Mouse (Mus musculus) adrenal gland (tissue): ENCODE results near the gene Prdm5.

Experiments
- intact Hi-C: fragments of 180-260 bp; cut with DNase I; formaldehyde crosslinking; loops from one replicate; pipeline ENCODE4 v1.15.1; 2025
- long read RNA-seq, 2 experiments: library from polyadenylated mRNA; unstranded; transcript quantifications; one replicate each; pipeline ENCODE4 v2.0.0; 2020; ENCODE audit warnings: borderline replicate concordance in 1 of 2; ENCODE audit not compliant: insufficient replicate concordance in 1 of 2

Prdm5 gene
- long read RNA-seq, experiment 1, partial matches to known transcripts: 1 of 9 reads
- long read RNA-seq, experiment 1, other reads (novel, unspliced or antisense): 3 of 9 reads
- long read RNA-seq, experiment 2, partial matches to known transcripts: 1 of 14 reads
- long read RNA-seq, experiment 2, other reads (novel, unspliced or antisense): 6 of 14 reads

DNA sequence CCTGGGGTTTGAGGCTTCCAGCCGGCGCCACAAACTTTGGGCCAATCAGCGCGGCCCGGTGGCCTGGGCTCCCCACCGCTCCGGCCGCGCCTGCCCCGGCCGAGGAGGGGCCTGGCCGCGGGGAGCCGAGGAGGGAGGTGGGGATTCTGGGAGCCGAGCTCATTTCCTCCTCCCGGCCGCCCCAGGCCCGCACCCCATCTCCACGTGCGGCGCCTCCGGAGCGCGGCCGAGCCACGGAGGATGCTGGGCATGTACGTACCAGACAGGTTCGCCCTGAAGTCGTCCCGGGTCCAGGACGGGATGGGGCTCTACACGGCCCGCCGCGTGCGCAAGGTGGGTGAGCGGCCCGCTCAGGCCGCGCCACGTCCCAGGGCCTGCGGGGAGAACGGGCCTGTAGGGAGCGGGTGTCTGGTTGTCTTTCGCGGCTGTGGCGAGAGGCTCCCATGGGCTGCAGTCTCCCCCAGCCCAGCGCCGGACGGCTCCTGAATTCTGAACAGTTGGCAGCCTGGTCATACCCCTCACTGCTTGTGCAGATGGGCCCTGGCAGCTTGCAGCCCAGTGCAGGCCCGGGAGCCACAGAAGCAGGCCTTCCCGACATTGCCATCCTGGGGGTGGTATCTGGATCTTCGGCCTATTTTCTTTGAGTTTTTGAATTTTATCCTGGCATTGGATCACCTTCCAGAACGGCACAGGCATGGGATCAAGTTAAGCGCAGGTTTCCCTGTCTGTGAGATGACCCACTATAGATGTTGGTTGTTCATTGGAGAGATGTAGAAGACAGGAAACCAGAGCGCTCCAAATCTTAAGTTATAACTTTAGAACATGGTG is at the start of gene Prdm5:
TSS of gene Prdm5 (plus strand) at position 128 of the 828 bp plus-strand sequence.
- intact Hi-C loops: no loop called here

DNA sequence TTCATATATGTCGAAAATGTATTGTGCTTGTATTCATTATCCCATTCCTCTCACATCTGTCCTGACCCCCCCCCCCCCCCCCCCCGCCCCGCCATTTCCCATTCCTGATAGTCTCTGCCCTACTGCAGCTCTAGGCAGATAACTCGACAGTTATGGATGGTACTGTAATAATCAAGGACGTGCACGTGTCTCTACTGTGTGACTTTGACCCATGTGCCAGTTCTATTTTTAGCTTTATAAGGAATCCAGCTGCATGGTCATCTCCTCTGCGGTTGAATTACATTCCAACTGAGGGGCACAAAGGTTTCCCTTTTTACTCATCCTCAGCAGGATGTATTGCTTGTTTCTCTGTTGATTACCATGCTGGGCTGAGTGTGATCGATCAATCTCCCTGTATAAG is 39.3 kb upstream of the Prdm5 start:
- intact Hi-C loops: no loop called here

DNA sequence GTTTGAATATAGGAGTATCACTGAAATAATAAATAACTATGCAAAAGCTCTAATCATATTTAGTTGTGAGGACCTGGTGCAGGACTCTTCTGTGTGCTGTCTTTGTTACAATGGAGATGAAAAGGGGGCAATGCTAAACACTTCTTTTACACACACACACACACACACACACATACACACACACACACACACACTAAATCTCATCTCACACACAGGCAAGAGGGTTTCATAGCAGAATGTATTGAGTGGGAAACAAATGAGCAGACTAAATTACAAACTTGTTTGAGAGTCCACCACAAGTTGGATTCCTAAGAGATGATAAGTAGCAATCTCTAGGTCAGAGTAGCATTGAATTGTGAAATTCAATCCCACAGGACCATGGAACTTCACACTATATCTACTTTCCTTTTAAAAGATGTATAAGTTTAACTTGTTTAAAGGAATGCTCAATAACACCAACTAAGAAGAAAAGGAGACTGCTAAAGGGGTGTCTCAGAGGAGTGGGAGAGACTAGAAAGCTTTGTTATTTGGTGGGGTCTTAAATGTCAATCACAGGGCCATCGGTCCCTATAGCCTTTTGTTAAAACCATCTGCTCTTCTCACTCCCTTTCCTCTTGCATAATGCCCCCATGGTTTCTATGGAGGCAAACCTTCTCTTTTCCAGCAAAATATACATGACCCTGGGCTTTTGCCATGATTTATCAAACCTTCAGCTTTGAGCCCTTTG is 35.5 kb upstream of the Prdm5 start:
- intact Hi-C loops: no loop called here

DNA sequence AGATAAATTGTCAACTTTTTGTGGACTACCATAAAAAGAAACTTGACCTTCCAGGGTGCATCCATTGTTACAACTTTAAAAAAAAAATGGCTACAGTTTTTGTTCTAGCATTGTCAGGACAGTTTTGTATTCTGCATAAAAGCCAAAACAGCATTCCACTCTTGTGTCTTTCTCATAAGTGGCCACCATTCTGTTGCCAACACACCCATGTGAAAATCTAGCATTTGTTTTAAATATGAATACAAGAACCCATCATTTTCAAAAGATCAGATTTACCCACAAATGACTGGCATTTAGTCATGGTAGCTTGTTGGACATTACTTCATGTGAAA is 35.0 kb upstream of the Prdm5 start:
- intact Hi-C loops: no loop called here

DNA sequence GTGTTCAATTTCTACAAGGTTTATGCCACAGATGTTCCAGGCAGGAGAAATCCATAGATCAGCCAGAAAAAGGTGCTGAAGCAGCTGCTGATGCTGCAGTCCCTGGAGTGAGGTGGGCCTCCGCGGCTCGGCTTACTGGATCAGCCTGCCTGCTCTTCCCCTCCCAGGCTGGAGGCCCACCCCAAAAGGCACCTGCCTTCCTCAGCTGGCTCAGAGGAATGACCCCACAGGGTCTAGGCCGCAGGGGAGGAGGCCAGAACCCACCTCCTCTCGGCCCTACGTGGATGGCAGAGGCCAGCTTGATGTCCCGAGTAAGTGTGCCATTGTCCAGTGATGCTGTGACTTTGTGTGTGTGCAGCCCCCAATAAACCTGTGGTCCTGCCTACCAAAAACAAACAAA is 20.6 kb upstream of the Prdm5 start:
- intact Hi-C loops: no loop called here

DNA sequence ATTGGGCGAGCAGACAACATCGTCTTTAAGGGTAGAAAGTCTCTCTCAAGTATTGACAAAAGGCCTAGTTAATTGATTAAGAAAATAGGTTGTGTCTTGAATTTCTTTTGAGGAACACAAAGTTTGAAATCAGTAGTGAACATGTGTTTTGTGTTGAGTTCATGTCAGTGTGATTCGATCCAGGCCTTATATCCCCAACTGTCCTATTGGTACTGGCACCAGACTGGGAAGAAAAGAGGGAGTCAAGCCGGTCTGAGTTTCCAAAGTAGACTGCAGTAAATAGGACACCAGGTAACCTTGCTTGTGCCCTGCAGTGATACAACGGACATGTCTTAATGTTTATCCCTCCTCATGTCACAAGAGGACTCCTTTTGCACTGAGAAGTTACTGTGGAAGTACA is 19.6 kb upstream of the Prdm5 start:
- intact Hi-C loops: no loop called here

DNA sequence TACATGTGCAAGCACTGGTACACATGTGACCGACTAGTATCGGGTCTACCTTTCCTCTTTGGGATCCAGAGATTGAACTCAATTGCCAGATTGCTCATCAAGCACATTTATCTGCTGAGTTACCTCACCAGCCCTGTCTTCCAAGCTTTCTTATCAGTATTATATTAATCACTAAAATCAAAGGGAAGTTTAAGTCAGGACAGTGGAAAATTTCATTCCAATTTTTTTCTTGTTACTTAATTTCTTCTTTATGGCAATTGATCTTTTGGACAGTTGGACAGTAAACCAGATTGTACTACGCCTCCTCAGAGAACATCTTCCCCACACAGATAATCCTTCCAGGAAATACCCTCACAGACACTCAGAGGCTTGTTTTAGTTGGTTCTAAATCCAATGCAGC is 18.7 kb upstream of the Prdm5 start:
- intact Hi-C loops: no loop called here

DNA sequence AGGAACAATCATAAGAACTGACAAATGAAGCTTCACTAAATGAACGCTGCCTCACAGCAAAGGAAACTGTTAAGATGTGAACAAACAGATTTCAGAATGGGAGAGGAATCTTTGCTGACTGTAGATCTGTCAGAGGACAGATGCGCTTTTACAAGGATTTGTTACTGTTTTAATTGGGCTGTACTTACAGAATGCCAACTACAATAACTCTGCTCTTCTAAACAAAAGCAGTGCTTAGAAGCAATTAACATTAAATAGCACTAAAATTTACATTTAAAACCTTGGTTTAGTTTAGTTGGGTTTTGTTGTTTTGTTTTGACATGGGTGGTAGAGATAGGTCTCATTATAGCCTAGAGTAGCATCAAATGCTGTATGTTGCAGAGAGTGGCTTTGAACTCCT is 14.3 kb upstream of the Prdm5 start:
- intact Hi-C loops: no loop called here

DNA sequence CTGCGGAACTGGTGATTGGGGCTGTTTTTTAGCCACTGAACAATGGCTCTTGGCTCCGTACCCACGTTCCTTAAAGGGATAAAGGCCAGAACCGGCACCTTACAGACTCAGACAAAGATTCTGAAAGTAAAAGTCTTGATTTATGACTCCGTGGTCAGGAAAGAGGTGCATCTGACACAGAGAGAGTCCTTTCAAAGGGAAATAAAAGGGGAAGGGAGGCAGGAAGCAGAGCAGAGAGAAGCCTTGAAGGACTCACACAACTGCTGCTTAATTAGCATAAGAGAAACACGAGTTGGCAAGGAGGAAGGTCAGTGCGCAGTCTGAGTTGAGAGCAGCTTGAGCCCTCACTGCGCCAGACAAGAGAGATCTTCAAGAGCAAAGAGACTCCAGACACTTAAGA is 13.7 kb upstream of the Prdm5 start:
- intact Hi-C loops: no loop called here

DNA sequence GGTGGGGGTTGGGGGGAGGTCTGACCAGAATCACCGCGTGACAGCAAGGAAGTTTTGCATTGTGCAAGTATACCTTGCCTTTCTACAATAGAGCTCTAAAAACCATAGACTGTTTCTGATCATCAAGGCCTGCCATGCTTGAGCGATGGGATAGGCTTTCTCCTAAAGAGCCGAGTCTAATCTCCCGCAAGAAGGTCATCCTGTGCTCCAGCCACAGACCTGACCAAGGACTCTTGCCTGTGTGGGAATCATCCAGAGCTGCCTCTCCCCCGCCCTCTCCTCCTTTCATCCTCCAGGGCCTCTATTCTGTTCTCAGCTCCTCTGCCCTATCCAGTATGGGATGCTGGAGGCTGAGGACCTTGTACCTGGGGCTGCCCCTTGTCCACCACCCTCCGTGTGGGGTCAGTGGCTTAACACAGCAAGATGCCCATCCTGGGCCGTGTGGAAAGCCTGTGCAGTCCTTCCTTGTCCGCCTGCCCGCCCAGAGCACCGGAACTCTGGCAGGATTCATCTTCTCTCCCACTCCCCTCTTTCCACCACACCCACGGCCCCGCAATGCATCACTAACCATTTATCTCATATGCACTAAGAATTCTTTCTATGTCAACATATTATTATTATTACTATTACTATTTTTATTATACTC is 12.9 kb upstream of the Prdm5 start:
- intact Hi-C loops: no loop called here

DNA sequence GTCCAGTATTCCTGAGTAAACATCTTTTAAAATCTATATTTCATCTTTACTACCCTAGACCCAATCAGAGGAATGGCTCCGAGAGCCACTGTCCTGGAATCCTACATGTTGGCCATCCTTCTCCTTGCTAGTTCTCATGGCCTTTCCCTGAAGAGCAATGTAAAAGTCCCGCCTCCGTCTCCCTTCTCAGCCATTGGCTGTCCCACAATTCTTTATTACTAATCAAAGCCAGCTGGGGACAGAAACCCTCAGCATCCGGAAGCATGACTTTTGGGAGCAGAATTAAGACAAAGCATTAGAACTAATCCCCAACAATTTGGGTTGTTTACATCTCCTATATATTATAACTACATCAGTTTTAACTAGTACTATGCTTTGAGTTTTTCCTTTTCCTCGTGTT is 10.9 kb upstream of the Prdm5 start:
- intact Hi-C loops: no loop called here

DNA sequence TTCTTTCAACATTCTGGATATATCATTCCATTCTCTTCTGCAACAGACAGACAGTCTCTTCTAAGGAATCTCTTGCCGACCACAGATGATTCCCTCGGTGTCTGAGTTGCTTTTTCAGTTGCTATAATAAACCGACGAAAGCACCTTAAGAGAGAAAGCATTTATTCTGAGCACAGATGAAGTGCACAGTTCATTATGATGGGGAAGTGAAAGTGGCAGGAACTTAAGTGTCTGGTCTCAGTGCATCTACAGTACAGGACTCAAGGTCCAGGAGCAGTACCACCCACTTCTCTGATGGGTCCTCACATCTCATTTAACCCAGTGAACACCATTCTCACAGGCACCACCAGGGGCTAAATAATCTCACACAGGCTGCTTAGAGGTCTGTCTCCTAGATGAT is 5.2 kb upstream of the Prdm5 start:
- intact Hi-C loops: no loop called here

DNA sequence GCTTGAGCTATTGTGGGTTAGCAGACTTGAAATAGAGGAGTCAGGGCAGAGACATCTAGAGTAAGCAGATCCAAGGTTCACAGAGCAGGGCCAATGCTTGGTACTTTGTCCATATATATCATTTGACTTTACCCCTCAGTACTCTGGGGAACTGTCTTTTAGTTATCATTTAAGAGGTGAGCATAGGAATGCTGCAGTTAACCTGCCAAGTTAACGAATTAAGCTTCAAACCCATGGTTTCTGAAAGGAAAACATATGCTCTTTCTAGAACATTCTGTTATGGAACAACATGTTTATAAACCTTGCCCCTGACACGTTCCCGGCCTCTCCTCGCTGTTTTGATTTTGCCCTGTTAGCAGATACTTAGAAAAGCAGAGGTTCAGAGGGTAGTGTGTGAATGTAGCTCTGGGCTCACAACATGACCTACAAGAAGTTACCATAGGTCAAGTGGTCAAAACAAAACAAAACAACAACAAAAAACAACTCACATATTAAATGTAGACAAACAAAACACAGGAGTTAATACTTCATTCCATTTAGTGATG is 973 bp downstream of the Prdm5 start:
- intact Hi-C loops: no loop called here

DNA sequence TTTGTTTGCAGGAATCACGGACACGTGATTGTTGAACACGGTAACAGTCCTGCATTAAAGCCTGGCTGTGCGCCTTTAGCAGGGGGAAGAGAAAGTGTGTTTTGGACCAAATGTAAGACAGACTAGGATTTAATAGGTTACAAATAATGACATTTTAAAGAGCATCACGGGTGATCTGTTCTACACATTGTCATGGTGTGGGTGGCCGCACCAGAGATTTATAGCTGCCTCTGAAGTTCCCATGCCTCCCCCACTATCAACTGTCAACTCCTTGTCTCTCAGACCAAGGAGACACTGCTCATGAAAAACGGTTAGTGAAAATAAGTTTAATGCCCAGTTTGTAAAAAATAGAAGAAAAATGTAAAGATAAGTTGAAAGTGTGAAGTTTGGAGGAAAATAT is 2.7 kb downstream of the Prdm5 start:
- intact Hi-C loops: no loop called here

DNA sequence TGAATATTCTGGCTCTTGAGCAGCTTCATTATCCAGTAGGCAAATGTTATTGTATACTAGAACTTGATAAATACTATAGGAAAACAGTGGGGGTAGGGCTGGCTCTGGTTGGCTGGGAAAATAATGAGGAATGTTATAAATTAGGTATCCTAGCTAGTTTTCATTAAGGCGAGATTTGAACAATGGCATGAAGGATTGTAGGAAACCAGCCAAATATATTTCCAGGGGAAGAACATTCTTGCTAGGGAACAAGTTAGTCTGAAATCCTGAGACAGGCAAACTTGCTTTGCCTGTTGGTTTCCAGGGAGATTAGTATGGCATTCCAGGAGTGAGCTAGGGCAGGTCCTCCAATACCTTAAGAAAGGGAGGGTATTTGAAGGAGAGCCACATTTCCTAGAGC is 4.9 kb downstream of the Prdm5 start:
- intact Hi-C loops: no loop called here

DNA sequence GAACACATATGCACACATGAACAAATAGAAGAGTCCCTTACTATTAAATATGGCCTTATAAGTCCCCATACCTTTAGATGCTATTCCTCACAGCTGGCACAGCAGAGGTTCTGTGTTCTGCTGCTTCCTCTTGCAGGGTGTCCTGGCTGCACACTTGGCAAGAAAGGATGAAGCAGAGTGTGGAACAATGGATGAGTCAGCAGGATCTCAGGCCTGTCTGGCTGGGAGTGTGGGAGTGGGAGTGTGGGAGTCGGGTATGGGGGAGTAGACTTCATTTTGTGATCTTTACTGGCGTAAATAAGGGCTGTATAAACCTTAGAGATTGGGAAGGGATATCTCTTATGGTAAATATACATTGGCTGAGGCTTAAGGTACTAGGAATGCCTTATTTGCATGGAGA is 14.1 kb downstream of the Prdm5 start:
- intact Hi-C loops: no loop called here

DNA sequence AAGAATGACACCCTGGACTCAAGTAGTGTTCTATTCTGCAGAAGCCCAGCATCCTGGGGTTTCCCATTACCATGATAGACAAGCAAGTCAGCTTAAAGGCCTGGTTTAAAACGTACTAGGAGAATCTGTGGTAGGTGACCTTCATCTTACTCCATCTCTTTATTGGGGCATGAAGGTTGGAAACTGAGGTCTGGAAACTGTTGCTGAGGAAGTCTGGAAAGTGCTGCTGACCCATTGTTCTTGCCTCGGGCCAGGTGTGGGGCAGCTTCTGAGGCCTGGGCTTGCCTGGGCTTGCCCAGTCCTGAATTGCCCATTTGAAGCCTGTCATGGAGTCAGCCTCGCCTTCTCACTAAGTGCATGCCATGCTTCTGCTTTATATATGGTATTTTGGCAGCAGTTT is 17.8 kb downstream of the Prdm5 start:
- intact Hi-C loops: no loop called here

DNA sequence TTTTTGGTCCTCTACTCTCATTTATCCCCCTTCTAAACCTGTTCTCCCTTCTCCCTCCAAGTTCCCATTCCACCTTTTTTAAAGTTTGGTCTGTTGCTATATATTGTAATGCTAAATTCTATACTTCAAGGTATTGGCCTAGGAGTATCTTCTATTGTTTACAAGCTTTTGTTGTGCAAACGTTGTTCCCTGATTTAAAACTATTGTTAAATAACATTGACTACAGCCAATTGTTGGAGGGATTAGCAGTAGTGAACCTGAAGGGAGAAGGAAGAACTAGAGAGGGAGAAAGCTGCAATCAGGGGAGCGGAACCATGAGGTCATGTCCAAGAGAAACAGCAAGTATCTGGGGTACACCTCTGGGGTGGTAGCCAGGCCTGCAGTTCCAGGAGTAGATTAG is 18.5 kb downstream of the Prdm5 start:
- intact Hi-C loops: no loop called here

DNA sequence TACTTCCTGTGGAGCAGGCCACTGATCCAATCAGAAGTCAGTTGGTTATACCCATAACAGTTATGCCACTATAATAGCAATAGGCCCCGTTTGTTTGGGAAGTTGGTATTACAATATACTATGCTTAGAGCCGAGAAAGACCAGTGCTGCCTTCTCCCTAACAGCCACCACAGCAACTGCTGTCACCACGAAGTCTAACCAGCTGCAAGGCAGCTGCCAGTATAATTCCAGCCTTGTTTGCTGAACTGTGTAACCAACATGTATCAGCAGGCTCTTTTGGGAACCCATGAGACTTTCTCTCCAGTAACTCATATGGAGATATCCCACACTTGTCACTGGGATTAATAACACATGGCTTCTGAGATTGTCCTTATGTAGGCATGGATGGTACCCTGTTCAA is 19.6 kb downstream of the Prdm5 start:
- intact Hi-C loops: no loop called here

DNA sequence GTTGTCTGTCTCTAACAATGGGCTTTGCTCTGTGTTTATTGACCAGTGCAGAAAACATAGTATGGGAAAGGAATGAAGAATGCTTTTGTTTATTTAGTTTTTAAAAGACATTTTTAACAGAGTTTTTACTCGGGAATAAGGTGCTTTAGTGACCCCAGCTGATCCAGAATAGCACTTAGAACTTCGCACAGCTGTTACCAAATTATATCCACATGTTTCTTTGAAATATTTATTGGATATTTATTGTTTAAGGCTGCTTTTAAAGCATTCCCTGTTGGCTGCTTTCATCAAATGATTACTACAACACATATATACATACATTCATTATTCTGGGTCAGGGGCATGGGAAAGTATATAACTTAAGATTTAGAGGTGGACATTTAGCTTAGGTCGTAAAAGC is 32.9 kb downstream of the Prdm5 start:
- intact Hi-C loops: no loop called here

DNA sequence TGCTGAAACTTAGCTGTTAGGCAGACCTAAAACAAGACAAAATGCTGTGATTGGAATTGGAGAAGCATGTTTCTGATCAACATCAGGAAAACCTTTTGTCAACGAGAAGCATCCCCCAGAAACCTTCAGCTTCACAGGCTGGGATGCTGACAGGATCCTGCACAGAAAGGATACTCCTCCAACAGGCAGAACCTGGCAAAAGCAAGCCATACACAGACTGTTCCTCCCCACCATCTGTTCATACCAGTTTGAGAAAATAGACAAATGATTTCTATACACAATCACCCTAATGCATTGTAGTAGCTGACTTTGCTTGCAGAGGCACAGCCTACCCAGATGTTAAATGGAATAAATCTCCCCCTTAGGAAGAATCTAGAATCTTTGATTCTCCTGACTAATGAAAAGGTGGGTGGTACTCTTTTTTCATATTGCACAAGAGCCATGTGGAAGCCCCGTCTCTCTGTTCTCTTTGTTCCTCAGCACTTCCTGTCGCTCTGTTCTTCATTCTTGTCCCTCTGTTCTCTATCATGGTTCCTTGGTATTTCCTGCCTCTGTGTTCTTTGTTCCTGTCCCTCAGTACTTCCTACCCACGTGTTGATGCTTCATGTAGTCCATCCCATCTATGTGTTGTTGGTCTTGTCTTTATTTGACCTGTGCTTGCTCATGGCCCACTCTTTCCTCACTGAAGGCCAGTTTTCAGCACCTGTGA is 39.4 kb downstream of the Prdm5 start:
- intact Hi-C loops: no loop called here
